Mouse (Mus musculus): Measurements from ENCODE around the gene Maml2. TPM values are rescaled to one million over a fixed set of nuclear protein-coding genes. Genes with fewer than 3 reads are reported as not detected.
A peak's percentile ranks its signal among the peaks of the same experiment; 100 is the strongest.

Gene Maml2
- polyA plus RNA-seq, 1 experiment from 2014 or later, result 10.0 TPM

- H3K4me1 ChIP-seq (replicated peaks; ENCODE audit: insufficient read depth, low read length), result no peaks in the 10 kb centered on the region
- no peak overlapping the region for H3K4me2 ChIP-seq (ENCODE audit: low read length)
- H3K36me3 ChIP-seq (ENCODE audit: insufficient read depth, low read length), result peaks cover 3% of the 10 kb centered on the region; the same call in 1 of the 2 replicates
- H3K4me3 ChIP-seq (replicated peaks; ENCODE audit: low read depth, low read length), result no peak overlapping the region
- no peak for DNase-seq (ENCODE audit: low spot score)
- no peaks in the 10 kb centered on the region for H3K27me3 ChIP-seq (ENCODE audit: insufficient read depth, low read length)
- ATAC-seq (replicated peaks; ENCODE audit: low FRiP score, low read depth), result no peak
- H3K27ac ChIP-seq, result no peak overlapping the region
- H3K9ac ChIP-seq (ENCODE audit: low read depth, low read length), result no peak overlapping the region
- no peak for TF ChIP-seq CTCF (IDR thresholded peaks at IDR 0.05; ENCODE audit: low read depth)
- 85% methylated on average over 3 of the region's 3 CpGs for WGBS
- H3K9me3 ChIP-seq (replicated peaks; ENCODE audit: low read length), result no peaks in the 10 kb centered on the region
These were observed 328.7 kb downstream of the Maml2 start for GRCm38 (mm10) chr9:13626480-13626879.

- H3K4me3 ChIP-seq (replicated peaks; ENCODE audit: low read depth, low read length), result no peak overlapping the region
- no peaks in the 10 kb centered on the region for H3K27me3 ChIP-seq (ENCODE audit: insufficient read depth, low read length)
- H3K27ac ChIP-seq, result peak overlapping the region; percentile 20; the same call in 1 of the 2 replicates
- H3K4me2 ChIP-seq (ENCODE audit: low read length), result no peak overlapping the region
- WGBS, result 30% methylated on average over 1 of the region's 1 CpGs
- DNase-seq (ENCODE audit: low spot score), result peak; percentile 48
- 0 out of 2 replicates have a peak, but pooled peaks cover 5% of the 10 kb centered on the region for H3K4me1 ChIP-seq (replicated peaks; ENCODE audit: insufficient read depth, low read length)
- no peaks in the 10 kb centered on the region for H3K9me3 ChIP-seq (replicated peaks; ENCODE audit: low read length)
- no peak for ATAC-seq (replicated peaks; ENCODE audit: low FRiP score, low read depth)
- H3K36me3 ChIP-seq (ENCODE audit: insufficient read depth, low read length), result no peaks in the 10 kb centered on the region
- no peak overlapping the region for H3K9ac ChIP-seq (ENCODE audit: low read depth, low read length)
- no peak for TF ChIP-seq CTCF (IDR thresholded peaks at IDR 0.05; ENCODE audit: low read depth)
These were observed 335.6 kb downstream of the Maml2 start for GRCm38 (mm10) chr9:13633371-13633770.

- Histone ChIP-seq H3K4me3 (replicated peaks; ENCODE audit: low read depth, low read length) (no peak overlapping the region), H3K9ac (ENCODE audit: low read depth, low read length) (no peak overlapping the region), H3K27me3 (ENCODE audit: insufficient read depth, low read length) (no peaks in the 10 kb centered on the region), H3K27ac (no peak overlapping the region), H3K4me2 (ENCODE audit: low read length) (no peak overlapping the region), H3K36me3 (ENCODE audit: insufficient read depth, low read length) (no peaks in the 10 kb centered on the region), H3K9me3 (replicated peaks; ENCODE audit: low read length) (no peaks in the 10 kb centered on the region), H3K4me1 (replicated peaks; ENCODE audit: insufficient read depth, low read length) (0 out of 2 replicates have a peak, but pooled peaks cover 2% of the 10 kb centered on the region)
- DNase-seq (ENCODE audit: low spot score) (no peak), ATAC-seq (replicated peaks; ENCODE audit: low FRiP score, low read depth) (no peak)
- TF ChIP-seq CTCF (IDR thresholded peaks at IDR 0.05; ENCODE audit: low read depth), result no peak
- 19% methylated on average over 3 of the region's 3 CpGs for WGBS
These were observed 341.9 kb downstream of the Maml2 start for GRCm38 (mm10) chr9:13639655-13640054.

GRCm38 (mm10) chr9:13645153-13645552 is 347.4 kb downstream of the Maml2 start:
- WGBS, result 51% methylated on average over 5 of the region's 5 CpGs
- H3K36me3 ChIP-seq (ENCODE audit: insufficient read depth, low read length), result no peaks in the 10 kb centered on the region
- no peak for ATAC-seq (replicated peaks; ENCODE audit: low FRiP score, low read depth)
- no peak overlapping the region for H3K27ac ChIP-seq
- TF ChIP-seq CTCF (IDR thresholded peaks at IDR 0.05; ENCODE audit: low read depth), result no peak
- H3K9me3 ChIP-seq (replicated peaks; ENCODE audit: low read length), result no peaks in the 10 kb centered on the region
- no peaks in the 10 kb centered on the region for H3K4me1 ChIP-seq (replicated peaks; ENCODE audit: insufficient read depth, low read length)
- H3K4me3 ChIP-seq (replicated peaks; ENCODE audit: low read depth, low read length), result no peak overlapping the region
- H3K9ac ChIP-seq (ENCODE audit: low read depth, low read length), result no peak overlapping the region
- no peak overlapping the region for H3K4me2 ChIP-seq (ENCODE audit: low read length)
- peak; percentile 47 for DNase-seq (ENCODE audit: low spot score)
- no peaks in the 10 kb centered on the region for H3K27me3 ChIP-seq (ENCODE audit: insufficient read depth, low read length)

- Histone ChIP-seq H3K4me3 (replicated peaks; ENCODE audit: low read depth, low read length) (no peak overlapping the region), H3K9me3 (replicated peaks; ENCODE audit: low read length) (no peaks in the 10 kb centered on the region), H3K36me3 (ENCODE audit: insufficient read depth, low read length) (no peaks in the 10 kb centered on the region), H3K27ac (no peak overlapping the region), H3K27me3 (ENCODE audit: insufficient read depth, low read length) (no peaks in the 10 kb centered on the region), H3K4me1 (replicated peaks; ENCODE audit: insufficient read depth, low read length) (0 out of 2 replicates have a peak, but pooled peaks cover 4% of the 10 kb centered on the region), H3K9ac (ENCODE audit: low read depth, low read length) (no peak overlapping the region), H3K4me2 (ENCODE audit: low read length) (no peak overlapping the region)
- DNase-seq (ENCODE audit: low spot score), result no peak
- no peak for TF ChIP-seq CTCF (IDR thresholded peaks at IDR 0.05; ENCODE audit: low read depth)
- no peak for ATAC-seq (replicated peaks; ENCODE audit: low FRiP score, low read depth)
- 81% methylated on average over 2 of the region's 2 CpGs for WGBS
These were observed 353.3 kb downstream of the Maml2 start for GRCm38 (mm10) chr9:13651065-13651464.

- Histone ChIP-seq H3K4me1 (replicated peaks; ENCODE audit: insufficient read depth, low read length) (0 out of 2 replicates have a peak, but pooled peaks cover 4% of the 10 kb centered on the region), H3K9me3 (replicated peaks; ENCODE audit: low read length) (no peaks in the 10 kb centered on the region), H3K4me2 (ENCODE audit: low read length) (no peak overlapping the region), H3K36me3 (ENCODE audit: insufficient read depth, low read length) (no peaks in the 10 kb centered on the region), H3K27ac (no peak overlapping the region), H3K27me3 (ENCODE audit: insufficient read depth, low read length) (no peaks in the 10 kb centered on the region), H3K4me3 (replicated peaks; ENCODE audit: low read depth, low read length) (no peak overlapping the region), H3K9ac (ENCODE audit: low read depth, low read length) (no peak overlapping the region)
- 69% methylated on average over 4 of the region's 4 CpGs for WGBS
- DNase-seq (ENCODE audit: low spot score) (no peak), ATAC-seq (replicated peaks; ENCODE audit: low FRiP score, low read depth) (no peak)
- TF ChIP-seq CTCF (IDR thresholded peaks at IDR 0.05; ENCODE audit: low read depth), result no peak
These were observed 354.1 kb downstream of the Maml2 start for GRCm38 (mm10) chr9:13651828-13652227.

GRCm38 (mm10) chr9:13652389-13652877 is 354.7 kb downstream of the Maml2 start:
- DNase-seq (ENCODE audit: low spot score) (no peak), ATAC-seq (replicated peaks; ENCODE audit: low FRiP score, low read depth) (no peak)
- H3K9ac ChIP-seq (ENCODE audit: low read depth, low read length), result no peak overlapping the region
- no peaks in the 10 kb centered on the region for H3K27me3 ChIP-seq (ENCODE audit: insufficient read depth, low read length)
- no peaks in the 10 kb centered on the region for H3K36me3 ChIP-seq (ENCODE audit: insufficient read depth, low read length)
- H3K4me3 ChIP-seq (replicated peaks; ENCODE audit: low read depth, low read length), result no peak overlapping the region
- 40% methylated on average over 8 of the region's 8 CpGs for WGBS
- no peak for TF ChIP-seq CTCF (IDR thresholded peaks at IDR 0.05; ENCODE audit: low read depth)
- no peak overlapping the region for H3K27ac ChIP-seq
- no peaks in the 10 kb centered on the region for H3K9me3 ChIP-seq (replicated peaks; ENCODE audit: low read length)
- 0 out of 2 replicates have a peak, but pooled peaks cover 4% of the 10 kb centered on the region for H3K4me1 ChIP-seq (replicated peaks; ENCODE audit: insufficient read depth, low read length)
- peak overlapping the region; percentile 13; the same call in 1 of the 2 replicates for H3K4me2 ChIP-seq (ENCODE audit: low read length)
